Mouse (Mus musculus) WW6 (cell line): ENCODE measurements at regions not wholly inside any gene's neighbourhood (a gene's known extent, or its start where the extent isn't known, plus 50 kb on each side); places are given as distances from the start of the nearest gene placed in this dataset.

Experiments
- DNase-seq: peaks from one replicate; pipeline ENCODE4 v3.0.0-alpha.2; 2013; ENCODE audit warnings: low read depth, low spot score

- DNase-seq: peak; percentile 0
Measured at GRCm38 (mm10) chrX:58812824-58813223, 96.3 kb upstream of the 4930550L24Rik start.
